Mouse (Mus musculus) embryonic facial prominence, embryonic 15.5 days (tissue): ENCODE results near the gene Pigz. TPM values are rescaled to one million over a fixed set of nuclear protein-coding genes. Genes with fewer than 3 reads are reported as not detected.

Experiments used
- microRNA-seq: library from miRNA; unstranded; fragments of <30 nt; microRNA quantifications from one replicate; pipeline ENCODE4, GENCODE M21; 2016; ENCODE audit warnings: borderline number of aligned reads
- polyA plus RNA-seq: library from polyadenylated mRNA; unstranded; fragments of >200 nt; fragmentation: Nextera tagmentation; extraction: Ambion mirVana; gene quantifications from 2 replicates; pipeline ENCODE4 v1.2.1, GENCODE M21; 2015

Gene Pigz
- polyA plus RNA-seq, 1 experiment from 2014 or later = 1.4 TPM

Small RNA genes lying within 50 kb of the gene (microRNA-seq; reads per million reads assigned to microRNA genes)
- gene Gm26269 = not detected

Other genes starting within 250 kb of the Pigz start
- gene Meltf, start 55.0 kb upstream of the Pigz start, polyA plus RNA-seq = 3.5 and 5.2 TPM in 2 replicates
- 86.1 and 91.7 TPM in 2 replicates for gene 0610012G03Rik, start 14.6 kb downstream of the Pigz start, polyA plus RNA-seq
- 112 and 116 TPM in 2 replicates for gene Ncbp2, start 14.7 kb downstream of the Pigz start, polyA plus RNA-seq
- 12.4 and 13.0 TPM in 2 replicates for gene Senp5, start 69.4 kb downstream of the Pigz start, polyA plus RNA-seq
- gene Pak2, start 145.5 kb downstream of the Pigz start, polyA plus RNA-seq = 31.6 and 34.7 TPM in 2 replicates
- 87.5 and 90.5 TPM in 2 replicates for gene Pigx, start 165.9 kb downstream of the Pigz start, polyA plus RNA-seq
- 27.0 and 29.9 TPM in 2 replicates for gene Cep19, start 165.9 kb downstream of the Pigz start, polyA plus RNA-seq
- gene Nrros, start 231.7 kb downstream of the Pigz start, polyA plus RNA-seq = 21.1 and 23.6 TPM in 2 replicates
- 0.23 and 0.30 TPM in 2 replicates for gene Bex6, start 246.0 kb downstream of the Pigz start, polyA plus RNA-seq